Mouse (Mus musculus): ENCODE results near the gene Gm20388.
A peak's percentile ranks its signal among the peaks of the same experiment; 100 is the strongest.

GRCm38 (mm10) chr8:120071684-120072083, 161.0 kb downstream of the Gm20388 start:
- TF ChIP-seq CTCF (IDR thresholded peaks at IDR 0.05; ENCODE audit: extremely low read depth, insufficient read depth, low read length) (peak; percentile 91), POLR2A (IDR thresholded peaks at IDR 0.05; ENCODE audit: extremely low read depth, insufficient read depth, low read length) (no peak)

All from cortical plate, adult 2 months (tissue).